Mouse (Mus musculus): ENCODE data around the gene Hba-a1. TPM values are rescaled to one million over a fixed set of nuclear protein-coding genes. Genes with fewer than 3 reads are reported as not detected.
"Not testable (repeated sequence)": the region's sequence is repeated elsewhere in the genome, so short reads cannot be mapped to it uniquely, and the experiment has no call there.

Hba-a1 gene
- total RNA-seq (2021) (1,000 to 10,000 TPM; 2,365 to 2,621 TPM), polyA plus RNA-seq (2012; rRNA removed) (1,833 and 2,428 TPM in 2 replicates)
- long read RNA-seq, transcript Hba-a1-201 (3 exons, 699 nt): major isoform, 815 of 846 reads
- long read RNA-seq, transcript Hba-a1-202 (2 exons, 494 nt): minor isoform, 16 of 846 reads
- long read RNA-seq, partial matches to known transcripts: 15 of 846 reads
- long read RNA-seq, other reads (novel, unspliced or antisense): 0 of 846 reads

- not testable (repeated sequence) for DNase-seq
These were observed at the start of gene Hba-a1 for GRCm38 (mm10) chr11:32283091-32283777. TSS of gene Hba-a1 (plus strand) at chr11:32283511.

GRCm38 (mm10) chr11:32233895-32234294 lies 49.4 kb upstream of the Hba-a1 start:
- DNase-seq: no peak

- DNase-seq: no peak
These were observed 48.4 kb upstream of the Hba-a1 start for GRCm38 (mm10) chr11:32234816-32235485.

- peak; percentile 85 for DNase-seq
These were observed 47.7 kb upstream of the Hba-a1 start for GRCm38 (mm10) chr11:32235646-32236045.

GRCm38 (mm10) chr11:32236132-32236531 lies 47.2 kb upstream of the Hba-a1 start:
- DNase-seq: no peak

DNA sequence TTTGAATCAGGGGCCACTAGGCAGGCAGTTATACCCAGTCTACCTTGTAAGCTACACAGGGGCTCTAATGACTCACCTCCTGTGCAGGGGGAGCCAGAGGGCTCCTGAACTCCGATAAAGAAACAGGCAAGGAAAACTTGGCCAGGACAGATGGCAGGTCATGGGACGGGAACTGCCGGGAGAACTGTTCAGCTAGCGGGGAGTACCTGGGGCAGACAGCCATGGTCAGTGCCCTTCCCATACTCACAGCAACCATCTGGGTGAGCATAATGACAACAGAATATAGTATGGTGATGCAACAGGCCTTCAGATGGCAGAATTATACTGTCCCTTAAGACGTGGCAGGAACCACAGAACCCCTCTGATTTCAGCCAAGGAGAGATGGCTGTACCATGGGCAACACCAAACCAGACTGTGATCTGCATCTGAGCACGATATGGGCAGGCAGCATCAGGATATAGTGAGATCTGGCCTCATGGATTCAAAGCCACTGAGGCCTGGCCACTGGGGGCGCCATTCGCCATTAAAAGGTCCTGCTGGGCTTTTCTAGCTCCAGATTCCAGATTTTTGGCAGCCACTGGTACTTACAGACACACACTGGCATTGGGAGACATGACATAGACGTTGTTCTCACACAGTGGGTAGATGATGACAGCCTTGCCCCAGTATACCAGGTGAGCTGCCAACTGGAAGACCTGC lies 46.5 kb upstream of the Hba-a1 start:
- DNase-seq: peak; percentile 54

DNA sequence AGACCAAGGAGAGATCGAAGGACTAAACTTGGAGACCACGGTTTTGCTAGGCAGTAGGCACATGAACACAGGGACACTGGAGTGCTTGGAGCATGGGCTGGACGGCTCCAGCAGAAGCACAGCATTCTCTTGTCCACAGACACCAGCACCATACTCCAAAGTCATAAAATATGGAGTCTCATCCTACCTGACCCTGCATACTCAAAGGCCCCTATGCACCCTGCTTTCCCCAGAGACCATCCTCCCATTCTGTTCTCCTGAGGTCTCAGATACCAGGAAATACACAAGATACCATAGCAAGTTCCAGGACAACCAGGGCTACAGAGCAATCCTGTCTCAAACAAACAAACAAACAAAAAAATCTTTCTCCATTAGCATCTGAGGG lies 45.9 kb upstream of the Hba-a1 start:
- DNase-seq: no peak

- peak; percentile 78 for DNase-seq
These were observed 45.0 kb upstream of the Hba-a1 start for GRCm38 (mm10) chr11:32238093-32238860.

GRCm38 (mm10) chr11:32241391-32241790 lies 41.9 kb upstream of the Hba-a1 start:
- no peak for DNase-seq

DNA sequence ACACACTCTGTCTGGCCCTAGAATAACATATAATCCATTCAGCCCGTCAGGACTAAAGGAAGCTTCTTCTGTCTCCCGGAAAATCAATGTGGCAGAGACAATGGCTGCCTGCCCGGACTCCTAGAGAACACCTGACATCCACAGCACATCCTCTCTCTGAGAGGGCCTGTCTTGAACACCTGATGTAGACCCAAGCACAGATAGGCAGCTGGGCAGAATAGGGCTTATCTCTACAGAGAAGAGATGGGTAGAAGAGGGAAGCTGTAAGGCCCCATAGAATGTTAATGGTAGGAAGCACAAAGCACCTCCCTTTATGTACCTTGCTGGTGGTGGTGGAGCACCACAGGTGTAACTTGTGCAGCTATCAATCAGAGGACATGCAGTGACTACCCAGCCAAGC lies 41.1 kb upstream of the Hba-a1 start:
- no peak for DNase-seq

- no peak for DNase-seq
These were observed 39.9 kb upstream of the Hba-a1 start for GRCm38 (mm10) chr11:32243205-32243955.

- DNase-seq: no peak
These were observed 39.2 kb upstream of the Hba-a1 start for GRCm38 (mm10) chr11:32244064-32244463.

DNA sequence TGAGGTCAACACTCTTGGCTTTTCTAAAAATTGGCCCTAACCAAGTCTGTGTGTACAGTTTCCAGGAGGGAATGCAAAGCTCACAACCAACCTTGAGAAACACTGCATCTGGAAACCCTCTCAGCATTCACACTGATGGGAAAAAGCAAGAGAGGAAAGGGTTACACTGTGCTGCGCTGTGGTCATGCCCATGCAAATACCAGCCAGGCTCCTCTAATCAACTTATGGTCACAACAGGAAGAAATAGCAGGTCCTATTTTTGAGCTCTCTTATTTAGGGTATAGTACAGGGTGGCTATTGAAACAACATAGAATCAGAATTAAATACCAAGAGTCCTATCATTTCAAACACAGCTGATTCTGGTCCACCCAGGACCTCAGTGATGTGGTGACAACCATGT lies 38.7 kb upstream of the Hba-a1 start:
- DNase-seq: no peak

DNA sequence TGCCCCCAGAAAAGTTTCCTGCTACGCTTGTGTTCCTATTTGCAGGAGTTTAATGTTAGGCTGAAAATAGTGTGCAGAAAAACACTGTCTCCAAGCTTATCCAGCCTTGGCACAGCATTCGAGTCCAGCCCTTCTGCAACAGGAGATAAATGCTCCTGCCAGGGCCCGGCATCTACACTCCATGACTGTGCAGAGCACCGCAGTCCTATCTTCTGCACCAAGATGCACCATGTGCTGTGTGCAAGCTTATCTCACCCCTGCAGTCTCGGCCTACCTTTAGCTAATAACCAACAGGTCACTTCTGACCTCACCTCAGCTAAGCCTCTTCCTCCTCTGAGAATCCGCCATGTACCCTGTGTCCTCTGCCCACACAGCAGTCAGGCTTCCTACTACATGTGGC lies 37.7 kb upstream of the Hba-a1 start:
- DNase-seq: no peak

GRCm38 (mm10) chr11:32247068-32247467 lies 36.2 kb upstream of the Hba-a1 start:
- DNase-seq: no peak

DNA sequence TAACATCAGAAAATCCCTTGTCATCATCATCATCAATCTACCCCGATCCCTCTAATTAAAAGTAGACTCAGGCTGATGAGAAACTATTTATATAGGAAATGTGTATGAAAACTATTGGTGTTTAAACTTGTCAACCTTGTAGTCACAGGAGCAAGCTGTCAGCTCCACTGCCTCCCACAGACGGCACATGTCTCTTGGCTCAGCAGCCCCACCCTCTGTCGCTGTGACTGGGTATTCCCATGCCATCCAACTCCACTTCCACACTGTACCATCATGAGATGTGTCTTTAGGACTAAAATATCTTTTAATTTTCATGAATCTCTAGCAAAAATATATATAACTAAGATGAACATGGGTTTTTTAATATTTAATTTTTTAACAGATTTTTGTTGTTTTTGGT lies 35.0 kb upstream of the Hba-a1 start:
- no peak for DNase-seq

GRCm38 (mm10) chr11:32250880-32251763 lies 32.2 kb upstream of the Hba-a1 start:
- DNase-seq: peak; percentile 54

GRCm38 (mm10) chr11:32253121-32253520 lies 30.2 kb upstream of the Hba-a1 start:
- no peak for DNase-seq

DNA sequence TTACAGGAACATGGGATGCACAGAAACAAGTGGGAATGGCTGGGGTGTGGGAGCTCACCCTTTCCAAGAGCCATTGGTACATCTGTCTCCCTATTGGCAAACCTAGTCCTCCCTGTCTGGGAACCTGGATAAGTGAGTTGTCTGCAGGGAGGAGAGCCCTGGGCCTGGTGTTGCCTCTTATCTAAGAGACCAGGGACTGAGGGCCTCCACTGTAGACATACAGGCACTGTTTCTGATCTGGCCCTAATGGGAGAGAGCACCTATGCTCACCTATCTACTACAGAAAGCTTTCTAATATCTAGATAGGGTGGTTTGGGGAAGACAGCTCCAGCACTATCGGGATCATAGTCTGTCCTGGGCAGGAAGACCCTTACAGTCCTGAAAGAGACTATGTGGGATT lies 27.2 kb upstream of the Hba-a1 start:
- no peak for DNase-seq

DNA sequence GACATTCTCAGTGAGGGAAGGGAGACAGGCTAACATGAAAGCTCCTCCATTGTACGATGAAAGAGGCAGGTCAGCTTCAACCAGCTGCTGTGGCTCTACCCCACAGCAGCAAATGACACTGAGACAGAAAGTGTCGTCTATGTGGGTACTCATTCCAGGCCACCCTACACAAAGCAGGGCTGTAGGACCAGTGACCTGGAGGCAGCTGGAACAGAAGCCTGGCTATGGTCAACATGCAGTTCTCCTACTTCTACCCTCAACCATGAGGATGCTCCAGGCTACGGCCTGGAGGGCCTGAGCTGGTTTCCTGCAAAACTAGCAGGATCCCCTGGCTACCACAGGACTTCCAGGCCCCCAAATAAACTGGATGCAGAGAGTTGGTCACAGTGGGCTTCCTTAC lies 26.7 kb upstream of the Hba-a1 start:
- DNase-seq: no peak

Measured in adrenal gland, adult 2 months (tissue).